Mouse (Mus musculus): Measurements from ENCODE around the gene Gm48551.

The Gm48551 gene

DNA sequence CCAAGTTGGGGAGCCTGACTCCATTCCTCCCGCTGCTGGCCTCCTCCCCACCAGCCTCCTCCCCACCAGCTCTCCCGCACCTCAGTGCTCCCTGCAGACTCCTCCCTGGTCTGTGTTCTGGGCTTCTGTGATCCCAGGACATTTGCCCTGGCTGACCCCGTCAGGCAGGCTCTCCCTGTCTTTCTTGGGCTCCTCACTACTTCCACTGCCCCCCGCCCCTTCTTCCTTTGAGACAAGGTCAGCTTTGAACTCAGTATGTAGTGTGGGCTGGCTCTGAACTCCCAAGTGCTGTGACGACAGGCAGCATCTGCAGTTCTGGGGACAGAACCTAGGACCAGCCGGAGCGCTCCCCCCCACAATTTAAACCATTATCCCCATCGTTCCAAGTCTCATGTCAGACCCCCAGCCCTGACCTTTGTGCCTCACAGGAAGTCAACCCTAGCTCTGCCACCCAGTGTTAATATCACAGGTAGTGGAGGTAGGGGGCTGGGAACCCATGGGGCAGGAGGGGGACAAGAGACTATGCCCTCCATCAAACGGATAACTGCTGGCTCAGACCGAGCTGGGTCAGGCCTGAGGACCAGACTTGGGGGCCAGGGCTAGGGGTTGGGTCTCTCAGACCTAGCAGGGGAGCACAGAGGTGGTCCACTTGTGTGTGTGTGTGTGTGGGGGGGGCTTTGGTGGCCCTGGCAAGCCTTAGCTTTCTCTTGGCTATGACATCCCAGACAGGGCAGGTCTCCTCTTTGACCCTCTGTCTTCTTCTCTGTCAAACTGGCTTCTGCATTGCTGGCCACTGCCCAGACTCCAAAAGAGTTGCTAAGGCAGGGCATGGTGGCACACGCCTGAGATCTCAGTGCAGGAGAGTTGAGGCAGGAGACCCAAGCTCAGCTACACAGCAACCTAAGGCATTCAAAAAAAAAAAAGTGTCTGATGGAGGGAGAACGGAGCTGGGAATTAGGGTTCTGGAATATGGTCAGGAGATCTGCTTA lies 33.3 kb downstream of the Gm48551 start:
- DNase-seq (ENCODE audit: low read depth, low spot score), result no peak

DNA sequence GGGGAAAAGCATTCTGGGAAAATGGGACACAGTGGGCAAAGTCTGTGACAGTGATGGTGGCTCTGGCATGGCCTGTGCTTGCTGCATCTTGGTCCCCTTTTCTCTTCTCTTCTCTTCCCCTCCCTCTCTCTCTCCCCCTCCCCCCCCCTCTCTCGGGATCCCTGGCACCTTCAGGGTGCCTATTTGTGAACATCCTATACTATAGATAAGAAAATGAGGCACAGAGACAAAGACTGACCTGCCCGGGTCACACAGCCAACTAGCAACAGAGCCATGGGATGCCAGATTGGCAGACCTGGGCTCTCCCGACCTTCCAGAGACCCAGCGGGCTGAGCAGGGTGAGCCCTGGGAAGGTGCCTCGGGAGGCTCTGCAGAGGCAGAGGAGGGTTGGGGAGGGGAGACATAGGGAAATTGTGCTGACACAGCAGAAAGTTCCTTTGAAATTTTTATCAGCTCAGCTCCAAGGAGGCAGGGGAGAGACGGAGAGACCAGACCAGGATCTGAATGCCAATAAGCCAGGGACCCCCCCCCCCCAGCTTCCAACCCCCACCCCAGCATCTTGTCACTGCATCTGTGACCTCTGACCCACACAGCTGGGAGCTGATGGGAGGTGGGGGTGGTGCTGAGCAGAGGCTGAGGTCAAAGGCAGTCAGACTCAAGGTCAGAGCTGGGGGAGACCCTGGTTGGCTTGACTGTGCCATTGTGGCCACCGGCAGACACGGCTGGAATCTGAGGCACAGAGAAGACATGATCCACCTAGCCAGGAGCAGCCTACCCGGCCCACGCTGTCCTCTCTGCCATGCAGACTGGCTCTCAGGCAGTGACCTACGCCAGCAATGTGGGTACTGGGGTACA lies 34.2 kb downstream of the Gm48551 start:
- no peak for DNase-seq (ENCODE audit: low read depth, low spot score)

- DNase-seq (ENCODE audit: low read depth, low spot score), result peak; percentile 5
Measured at GRCm38 (mm10) chr10:81419111-81419928, 35.1 kb downstream of the Gm48551 start.

- peak; percentile 76 for DNase-seq (ENCODE audit: low read depth, low spot score)
Measured at GRCm38 (mm10) chr10:81420191-81420767, 36.0 kb downstream of the Gm48551 start.

- peak; percentile 4 for DNase-seq (ENCODE audit: low read depth, low spot score)
Measured at GRCm38 (mm10) chr10:81421041-81421796, 37.0 kb downstream of the Gm48551 start.

DNA sequence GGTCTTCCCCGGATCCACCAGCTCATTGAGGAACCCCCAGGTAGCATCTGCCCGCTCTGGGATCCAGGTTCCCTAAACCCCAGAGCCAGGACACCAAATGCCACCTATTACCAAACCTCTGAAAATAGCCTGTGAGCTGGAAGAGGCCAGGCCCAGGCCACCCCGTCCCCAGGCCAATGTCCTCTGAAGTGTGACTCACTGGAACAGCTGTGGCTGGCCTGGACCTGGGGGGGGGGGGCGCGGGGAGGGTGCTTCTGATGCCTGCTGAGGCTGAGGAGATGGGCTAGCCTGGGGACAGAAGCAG lies 37.5 kb downstream of the Gm48551 start:
- DNase-seq (ENCODE audit: low read depth, low spot score), result peak; percentile 14

- peak; percentile 4 for DNase-seq (ENCODE audit: low read depth, low spot score)
Measured at GRCm38 (mm10) chr10:81422191-81422590, 37.9 kb downstream of the Gm48551 start.

- no peak for DNase-seq (ENCODE audit: low read depth, low spot score)
Measured at GRCm38 (mm10) chr10:81422661-81423217, 38.5 kb downstream of the Gm48551 start.

DNA sequence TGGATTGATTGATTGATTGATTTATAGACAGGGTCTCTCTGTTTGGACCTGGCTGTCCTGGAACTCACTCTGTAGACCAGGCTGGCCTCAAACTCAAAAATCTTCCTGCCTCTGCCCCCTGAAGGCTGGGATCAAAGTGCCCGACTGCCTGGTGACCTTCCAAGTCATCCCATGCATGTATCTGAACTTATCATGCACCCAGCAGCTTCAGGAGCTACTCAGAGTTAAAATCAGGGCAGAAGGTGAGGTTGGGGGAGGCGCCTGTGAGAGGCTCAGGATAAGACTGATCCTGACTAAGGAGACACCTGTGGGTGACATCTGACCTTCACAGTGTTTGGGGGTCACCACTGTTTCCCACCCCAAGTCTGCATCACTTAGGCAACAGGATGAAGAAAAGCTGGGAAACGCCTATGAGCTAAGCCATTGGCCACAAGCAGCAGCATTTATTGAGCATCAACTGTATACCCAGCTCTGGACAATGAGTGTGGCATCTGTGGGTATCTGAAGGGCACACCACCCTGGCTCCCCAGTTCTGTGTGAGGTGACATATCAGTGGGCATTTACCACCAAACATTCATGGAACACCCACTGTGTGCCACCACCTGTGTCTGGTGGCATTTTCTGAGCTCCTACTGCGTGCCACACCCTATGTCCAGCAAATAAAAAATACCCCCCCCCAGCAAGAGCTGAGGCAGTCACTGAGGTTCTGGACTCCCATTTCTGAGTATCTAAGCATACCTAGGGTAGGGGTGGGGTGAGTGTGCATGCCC lies 39.4 kb downstream of the Gm48551 start:
- peak; percentile 7 for DNase-seq (ENCODE audit: low read depth, low spot score)

GRCm38 (mm10) chr10:81424246-81425051 lies 40.2 kb downstream of the Gm48551 start:
- DNase-seq (ENCODE audit: low read depth, low spot score), result peak; percentile 91

DNA sequence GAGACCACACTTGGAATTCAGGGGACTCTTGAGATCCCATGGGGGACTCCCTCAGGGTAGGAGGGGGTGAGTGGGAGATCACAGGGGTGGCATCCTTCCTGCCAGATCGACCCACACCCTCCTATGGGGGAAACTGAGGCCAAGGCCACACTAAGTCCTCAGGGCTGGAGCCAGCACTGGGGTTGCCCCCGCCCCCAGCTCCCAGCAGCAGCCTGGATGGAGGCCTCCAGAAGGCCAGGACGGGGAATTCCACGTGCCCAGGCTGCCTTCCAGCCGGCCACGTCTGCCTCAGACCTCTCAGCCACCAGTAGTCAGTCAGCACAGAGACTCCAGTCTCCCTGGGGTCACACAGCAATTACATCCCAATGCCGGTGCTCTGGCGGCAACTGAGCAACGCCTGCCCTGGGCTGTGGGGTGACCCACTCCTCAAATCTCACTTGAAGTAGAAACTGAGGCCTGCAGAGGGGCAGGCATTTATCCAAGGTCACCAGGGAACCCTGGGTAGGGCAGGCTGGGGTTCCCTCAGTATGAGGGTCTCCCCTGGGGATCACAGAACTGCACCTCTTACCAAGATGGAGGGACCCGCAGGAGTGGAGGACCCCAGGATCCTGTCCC lies 41.1 kb downstream of the Gm48551 start:
- peak; percentile 68 for DNase-seq (ENCODE audit: low read depth, low spot score)

GRCm38 (mm10) chr10:81426081-81426671 lies 41.9 kb downstream of the Gm48551 start:
- DNase-seq (ENCODE audit: low read depth, low spot score), result peak; percentile 42

- peak; percentile 81 for DNase-seq (ENCODE audit: low read depth, low spot score)
Measured at GRCm38 (mm10) chr10:81426897-81427296, 42.6 kb downstream of the Gm48551 start.

GRCm38 (mm10) chr10:81427327-81427726 lies 43.1 kb downstream of the Gm48551 start:
- DNase-seq (ENCODE audit: low read depth, low spot score), result no peak

DNA sequence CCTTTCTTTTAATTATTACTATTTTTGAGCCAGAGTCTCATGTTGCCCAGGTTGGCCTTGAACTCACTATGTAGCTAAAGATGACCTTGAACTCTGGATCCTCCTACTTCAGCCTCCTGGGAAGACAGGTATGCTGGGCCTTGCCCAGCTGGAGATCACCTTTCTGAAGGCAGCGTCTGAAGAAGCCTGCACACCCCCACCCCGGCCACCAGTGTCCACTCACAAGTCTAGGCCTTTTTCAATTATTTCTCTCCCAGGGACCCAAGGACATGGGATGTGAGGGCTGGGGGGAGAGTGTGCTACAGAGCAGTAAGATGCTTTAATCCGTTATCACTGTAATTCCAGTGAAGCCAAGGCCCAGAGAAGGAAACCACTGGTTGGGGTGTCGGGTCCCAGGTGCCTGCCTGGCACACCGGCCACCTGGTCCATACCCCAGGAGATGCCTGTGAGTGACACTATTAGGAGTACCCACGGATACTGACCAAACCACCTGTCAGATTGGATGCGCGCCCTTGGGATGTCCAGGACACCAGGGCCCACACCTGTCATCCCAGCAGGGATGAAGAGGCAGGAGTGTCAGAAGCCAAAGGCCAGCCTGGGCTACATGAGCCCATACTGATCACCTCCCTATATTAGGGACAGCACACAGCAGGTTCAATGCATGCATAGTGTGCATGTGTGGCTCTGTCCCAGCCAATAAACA lies 43.7 kb downstream of the Gm48551 start:
- DNase-seq (ENCODE audit: low read depth, low spot score), result peak; percentile 49

- no peak for DNase-seq (ENCODE audit: low read depth, low spot score)
Measured at GRCm38 (mm10) chr10:81428507-81428870, 44.2 kb downstream of the Gm48551 start.

- no peak for DNase-seq (ENCODE audit: low read depth, low spot score)
Measured at GRCm38 (mm10) chr10:81429092-81429491, 44.8 kb downstream of the Gm48551 start.

Measured in brain, adult 2 months (tissue).